Mouse (Mus musculus): Measurements from ENCODE around the gene Clta. TPM values are rescaled to one million over a fixed set of nuclear protein-coding genes. Genes with fewer than 3 reads are reported as not detected.

The Clta gene
- total RNA-seq, 1 experiment, result 373 TPM

DNA sequence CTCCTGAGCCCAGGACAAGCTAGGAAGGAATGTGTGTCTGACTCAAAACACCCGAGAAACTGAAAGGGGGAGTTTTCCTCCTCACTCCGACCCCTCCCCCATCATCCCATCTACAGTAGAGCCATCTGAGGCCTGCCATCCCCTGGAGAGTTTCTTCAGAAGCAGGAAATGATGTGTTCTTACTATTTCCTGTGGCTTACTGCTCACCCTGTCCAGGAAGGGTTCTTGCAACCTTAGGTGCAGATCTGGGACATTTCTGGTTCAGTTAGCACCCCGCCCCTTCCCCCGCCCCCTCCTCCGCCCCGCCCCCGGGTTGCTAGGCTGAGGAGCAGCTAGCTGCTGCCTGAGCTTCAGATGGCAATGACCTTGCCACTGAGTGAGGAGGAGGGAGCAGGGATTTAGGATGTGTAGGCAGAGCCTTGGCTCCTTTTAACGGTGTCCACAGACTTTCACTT, 32.1 kb upstream of the Clta start:
- TF ChIP-seq MAFK (IDR thresholded peaks at IDR 0.05; ENCODE audit: insufficient read depth, low read depth, low read length) (no peak), CHD2 (IDR thresholded peaks at IDR 0.05; ENCODE audit: low read depth, low read length) (no peak), HCFC1 (IDR thresholded peaks at IDR 0.05; ENCODE audit: borderline replicate concordance, insufficient read depth, low read length) (no peak), ZC3H11A (IDR thresholded peaks at IDR 0.05; ENCODE audit: borderline replicate concordance, low read depth, low read length) (no peak), ZNF384 (IDR thresholded peaks at IDR 0.05; ENCODE audit: low read depth, low read length) (no peak)
- peak; percentile 41 for DNase-seq (ENCODE audit: low read depth, low spot score)
- in situ Hi-C loops (cut with MboI; ENCODE audit: low sequenced_read_pairs in 2 of 2, unreplicated experiment in 2 of 2), result no loop called here
- peaks cover 27 to 48% of the 10 kb centered on the region in 2 experiments for H3K4me1 ChIP-seq (ENCODE audit: control insufficient read depth in 2 of 2, insufficient read depth in 2 of 2, low read length in 2 of 2, poor library complexity in 1 of 2)
- peak overlapping the region; percentile 66 for H3K27ac ChIP-seq (ENCODE audit: insufficient read depth, low read depth, low read length, poor library complexity, severe bottlenecking)
- H3K4me3 ChIP-seq (ENCODE audit: insufficient read depth in 1 of 2, low read depth in 1 of 2, low read length in 2 of 2, poor library complexity in 1 of 2, severe bottlenecking in 1 of 2), result peak overlapping the region; percentile 27 to 47
- H3K36me3 ChIP-seq (ENCODE audit: control insufficient read depth, insufficient read depth, low read length, poor library complexity, severe bottlenecking), result peaks cover 5% of the 10 kb centered on the region; the same call in 1 of the 2 replicates
- H3K9ac ChIP-seq (ENCODE audit: insufficient read depth, low read depth, low read length, poor library complexity, severe bottlenecking), result peak overlapping the region; percentile 36; the same call in 1 of the 2 replicates
- no peaks in the 10 kb centered on the region for H3K9me3 ChIP-seq (ENCODE audit: control insufficient read depth, insufficient read depth, low read depth, low read length)

DNA sequence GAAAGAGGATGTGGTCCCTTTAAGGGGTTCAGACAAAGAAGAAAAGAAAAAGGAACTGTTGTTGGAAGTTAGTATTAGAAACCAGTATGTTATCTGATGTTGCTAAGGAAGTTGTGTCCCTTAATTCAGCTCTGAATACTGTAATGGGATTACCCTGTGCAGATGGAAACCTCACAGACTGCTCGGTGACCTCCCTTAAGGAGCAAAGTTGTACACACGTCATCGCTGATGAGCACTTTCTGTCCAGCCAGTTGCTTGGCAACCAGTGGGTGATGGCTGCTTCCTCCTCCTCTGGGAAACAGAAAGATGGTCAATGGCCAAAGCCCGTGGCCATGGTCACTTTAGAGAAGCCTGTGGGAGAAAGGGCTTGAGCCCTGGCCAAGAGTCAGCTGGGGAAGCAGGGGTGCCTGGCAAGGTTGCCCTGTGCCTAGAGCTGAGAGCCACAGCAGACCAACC, 30.7 kb upstream of the Clta start:
- no peaks in the 10 kb centered on the region for H3K9me3 ChIP-seq (ENCODE audit: control insufficient read depth, insufficient read depth, low read depth, low read length)
- H3K36me3 ChIP-seq (ENCODE audit: control insufficient read depth, insufficient read depth, low read length, poor library complexity, severe bottlenecking), result peaks cover 5% of the 10 kb centered on the region
- H3K4me1 ChIP-seq (ENCODE audit: control insufficient read depth in 2 of 2, insufficient read depth in 2 of 2, low read length in 2 of 2, poor library complexity in 1 of 2), result peaks cover 30 to 44% of the 10 kb centered on the region in 2 experiments
- no peak overlapping the region for H3K4me3 ChIP-seq (ENCODE audit: insufficient read depth in 1 of 2, low read depth in 1 of 2, low read length in 2 of 2, poor library complexity in 1 of 2, severe bottlenecking in 1 of 2)
- TF ChIP-seq ZNF384 (IDR thresholded peaks at IDR 0.05; ENCODE audit: low read depth, low read length), result no peak
- no peak for TF ChIP-seq MAFK (IDR thresholded peaks at IDR 0.05; ENCODE audit: insufficient read depth, low read depth, low read length)
- no peak for TF ChIP-seq ZC3H11A (IDR thresholded peaks at IDR 0.05; ENCODE audit: borderline replicate concordance, low read depth, low read length)
- no peak for TF ChIP-seq HCFC1 (IDR thresholded peaks at IDR 0.05; ENCODE audit: borderline replicate concordance, insufficient read depth, low read length)
- TF ChIP-seq CHD2 (IDR thresholded peaks at IDR 0.05; ENCODE audit: low read depth, low read length), result no peak
- in situ Hi-C loops (cut with MboI; ENCODE audit: low sequenced_read_pairs in 2 of 2, unreplicated experiment in 2 of 2), result no loop called here
- DNase-seq (ENCODE audit: low read depth, low spot score), result no peak
- H3K9ac ChIP-seq (ENCODE audit: insufficient read depth, low read depth, low read length, poor library complexity, severe bottlenecking), result no peak overlapping the region
- H3K27ac ChIP-seq (ENCODE audit: insufficient read depth, low read depth, low read length, poor library complexity, severe bottlenecking), result peak overlapping the region; percentile 59; the same call in 1 of the 2 replicates

DNA sequence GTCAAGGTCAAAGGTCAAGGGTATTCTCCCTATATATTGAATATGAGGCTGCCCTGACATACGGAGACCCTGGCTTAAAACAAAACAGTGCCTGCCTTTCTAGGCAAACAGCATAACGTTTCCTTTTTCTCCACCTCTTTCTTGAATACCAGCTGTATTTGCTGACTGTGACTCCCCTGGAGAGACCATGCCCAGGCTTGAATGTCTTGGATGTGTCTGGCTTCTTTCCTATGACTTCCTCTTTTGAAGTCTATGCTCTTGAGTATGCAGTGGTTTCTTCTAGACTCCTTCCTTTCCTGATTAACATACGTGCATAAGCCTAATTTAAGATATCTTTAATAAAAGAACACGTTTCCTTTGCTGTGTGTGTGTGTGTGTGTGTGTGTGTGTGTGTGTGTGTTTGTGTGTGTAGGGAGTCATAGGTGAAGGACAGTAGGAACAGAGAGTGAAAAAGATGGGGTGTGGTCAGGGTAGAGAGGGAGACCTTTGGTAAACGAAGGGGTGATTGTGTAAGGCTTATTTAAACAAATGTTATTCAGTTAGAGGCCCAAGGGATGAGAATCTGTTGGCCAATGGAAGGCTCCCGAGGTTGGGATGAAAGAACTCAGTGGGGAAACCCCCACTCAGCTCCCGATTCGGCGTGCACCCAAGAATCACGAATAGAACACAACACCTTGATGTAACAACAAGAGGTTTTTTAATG, 29.2 kb upstream of the Clta start:
- Histone ChIP-seq H3K27ac (ENCODE audit: insufficient read depth, low read depth, low read length, poor library complexity, severe bottlenecking) (peak overlapping the region; percentile 85), H3K4me3 (ENCODE audit: insufficient read depth in 1 of 2, low read depth in 1 of 2, low read length in 2 of 2, poor library complexity in 1 of 2, severe bottlenecking in 1 of 2) (no peak overlapping the region), H3K4me1 (ENCODE audit: control insufficient read depth in 2 of 2, insufficient read depth in 2 of 2, low read length in 2 of 2, poor library complexity in 1 of 2) (peaks cover 28 to 42% of the 10 kb centered on the region in 2 experiments), H3K36me3 (ENCODE audit: control insufficient read depth, insufficient read depth, low read length, poor library complexity, severe bottlenecking) (peaks cover 5% of the 10 kb centered on the region), H3K9ac (ENCODE audit: insufficient read depth, low read depth, low read length, poor library complexity, severe bottlenecking) (no peak overlapping the region), H3K9me3 (ENCODE audit: control insufficient read depth, insufficient read depth, low read depth, low read length) (no peaks in the 10 kb centered on the region)
- TF ChIP-seq ZNF384 (IDR thresholded peaks at IDR 0.05; ENCODE audit: low read depth, low read length) (no peak), MAFK (IDR thresholded peaks at IDR 0.05; ENCODE audit: insufficient read depth, low read depth, low read length) (0 out of 2 replicates have a peak, but pooled peaks have one; percentile 44)
- in situ Hi-C loops (cut with MboI; ENCODE audit: low sequenced_read_pairs in 2 of 2, unreplicated experiment in 2 of 2), result no loop called here
- no peak for DNase-seq (ENCODE audit: low read depth, low spot score)

DNA sequence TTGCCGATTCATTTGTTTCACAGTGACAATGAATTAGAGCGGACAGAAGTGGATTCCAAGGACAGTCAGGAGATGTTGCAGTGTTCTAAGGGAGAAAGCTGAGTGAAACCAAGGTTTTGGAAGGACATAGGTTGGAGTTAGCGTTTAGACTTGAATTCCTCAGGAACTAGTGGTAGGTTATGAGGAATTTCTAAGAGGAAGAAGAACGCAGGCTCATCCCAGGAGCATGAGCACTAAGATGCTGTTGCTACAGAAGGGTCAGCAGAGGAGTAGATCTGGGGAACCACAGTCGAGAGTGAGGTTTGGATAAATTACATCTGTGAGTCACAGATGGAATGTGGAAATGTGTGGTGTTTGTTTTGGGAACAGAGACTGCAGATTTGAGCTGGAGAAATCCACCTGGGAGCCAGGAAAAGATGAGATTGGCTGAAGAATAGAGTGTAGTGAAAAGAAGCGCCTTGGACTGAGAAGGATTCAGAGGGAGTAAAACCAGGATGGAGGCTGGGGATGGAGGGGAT, 28.0 kb upstream of the Clta start:
- peak overlapping the region; percentile 30; the same call in 1 of the 2 replicates for H3K9ac ChIP-seq (ENCODE audit: insufficient read depth, low read depth, low read length, poor library complexity, severe bottlenecking)
- in situ Hi-C loops (cut with MboI; ENCODE audit: low sequenced_read_pairs in 2 of 2, unreplicated experiment in 2 of 2), result no loop called here
- no peaks in the 10 kb centered on the region for H3K9me3 ChIP-seq (ENCODE audit: control insufficient read depth, insufficient read depth, low read depth, low read length)
- H3K4me3 ChIP-seq (ENCODE audit: insufficient read depth in 1 of 2, low read depth in 1 of 2, low read length in 2 of 2, poor library complexity in 1 of 2, severe bottlenecking in 1 of 2), result no peak overlapping the region
- peaks cover 25 to 32% of the 10 kb centered on the region in 2 experiments for H3K4me1 ChIP-seq (ENCODE audit: control insufficient read depth in 2 of 2, insufficient read depth in 2 of 2, low read length in 2 of 2, poor library complexity in 1 of 2)
- H3K36me3 ChIP-seq (ENCODE audit: control insufficient read depth, insufficient read depth, low read length, poor library complexity, severe bottlenecking), result peaks cover 2% of the 10 kb centered on the region
- DNase-seq (ENCODE audit: low read depth, low spot score), result no peak
- TF ChIP-seq HCFC1 (IDR thresholded peaks at IDR 0.05; ENCODE audit: borderline replicate concordance, insufficient read depth, low read length), result no peak
- TF ChIP-seq CHD2 (IDR thresholded peaks at IDR 0.05; ENCODE audit: low read depth, low read length), result no peak
- no peak for TF ChIP-seq ZNF384 (IDR thresholded peaks at IDR 0.05; ENCODE audit: low read depth, low read length)
- TF ChIP-seq MAFK (IDR thresholded peaks at IDR 0.05; ENCODE audit: insufficient read depth, low read depth, low read length), result no peak
- no peak for TF ChIP-seq ZC3H11A (IDR thresholded peaks at IDR 0.05; ENCODE audit: borderline replicate concordance, low read depth, low read length)
- peak overlapping the region; percentile 89 for H3K27ac ChIP-seq (ENCODE audit: insufficient read depth, low read depth, low read length, poor library complexity, severe bottlenecking)
